Mouse (Mus musculus) ES-E14 (cell line): ENCODE measurements around the gene BC016579. TPM values are rescaled to one million over a fixed set of nuclear protein-coding genes. Genes with fewer than 3 reads are reported as not detected.

ENCODE experiments used
- DNase-seq: peaks from one replicate; pipeline ENCODE4 v3.0.0-alpha.2; 2013; ENCODE audit warnings: low read depth, low spot score
- H3K27ac ChIP-seq: 2 replicates; pipeline ENCODE4 v1.5.1; 2012; ENCODE audit warnings: low read depth, mild to moderate bottlenecking, low read length, moderate library complexity, mixed read lengths; ENCODE audit not compliant: poor library complexity, insufficient read depth, severe bottlenecking
- H3K36me3 ChIP-seq: 2 replicates; pipeline ENCODE4 v1.6.1; 2012; ENCODE audit warnings: mild to moderate bottlenecking, low read length, moderate library complexity, mixed read lengths; ENCODE audit not compliant: control insufficient read depth, poor library complexity, insufficient read depth, severe bottlenecking
- H3K4me1 ChIP-seq, 2 experiments: fragments of 150-350 bp in 1 of 2; sonication (generic) in 1 of 2; 2 replicates each; pipeline ENCODE4 v1.6.1; 2012; ENCODE audit warnings: low read length in 2 of 2, mild to moderate bottlenecking in 1 of 2, mixed read lengths in 1 of 2; ENCODE audit not compliant: control insufficient read depth in 2 of 2, insufficient read depth in 2 of 2, poor library complexity in 1 of 2
- H3K4me3 ChIP-seq, 2 experiments: fragments of 150-350 bp in 1 of 2; sonication (generic) in 1 of 2; 2 replicates each; pipeline ENCODE4 v1.5.1; 2012; ENCODE audit warnings: low read length in 2 of 2, low read depth in 1 of 2, mild to moderate bottlenecking in 1 of 2, mixed read lengths in 1 of 2; ENCODE audit not compliant: insufficient read depth in 1 of 2, poor library complexity in 1 of 2, severe bottlenecking in 1 of 2
- H3K9ac ChIP-seq: 2 replicates; pipeline ENCODE4 v1.6.1; 2012; ENCODE audit warnings: low read depth, mild to moderate bottlenecking, low read length, mixed read lengths; ENCODE audit not compliant: poor library complexity, insufficient read depth, severe bottlenecking
- H3K9me3 ChIP-seq: fragments of 150-350 bp; sonication (generic); 2 replicates; pipeline ENCODE4 v1.6.1; 2012; ENCODE audit warnings: low read depth, mild to moderate bottlenecking, low read length; ENCODE audit not compliant: control insufficient read depth, insufficient read depth
- CHD2 ChIP-seq: IDR thresholded peaks from 2 replicates; pipeline ENCODE4 v1.6.1; 2014; ENCODE audit warnings: mild to moderate bottlenecking, low read depth, low read length, inconsistent platforms
- HCFC1 ChIP-seq: IDR thresholded peaks from 2 replicates; pipeline ENCODE4 v1.6.1; 2012; ENCODE audit warnings: low read length, inconsistent platforms, borderline replicate concordance; ENCODE audit not compliant: insufficient read depth
- MAFK ChIP-seq: IDR thresholded peaks from 2 replicates; pipeline ENCODE4 v1.6.1; 2014; ENCODE audit warnings: mild to moderate bottlenecking, low read depth, low read length, inconsistent platforms; ENCODE audit not compliant: insufficient read depth
- ZC3H11A ChIP-seq: IDR thresholded peaks from 2 replicates; pipeline ENCODE4 v1.6.1; 2012; ENCODE audit warnings: low read depth, mild to moderate bottlenecking, inconsistent platforms, low read length, borderline replicate concordance
- ZNF384 ChIP-seq: IDR thresholded peaks from 2 replicates; pipeline ENCODE4 v1.6.1; 2012; ENCODE audit warnings: low read depth, low read length, inconsistent platforms
- in situ Hi-C, 2 experiments: fragments of 600-800 bp; cut with MboI; formaldehyde crosslinking; loops; one replicate each; pipeline ENCODE4 v1.15.1; 2025; ENCODE audit warnings: low sequenced_read_pairs in 2 of 2, inconsistent platforms in 1 of 2; ENCODE audit not compliant: unreplicated experiment in 2 of 2
- total RNA-seq: library from RNA; depleted of rRNA; stranded (reverse); fragments of 300-350 nt; gene quantifications from 2 replicates; pipeline ENCODE4 v1.2.3, GENCODE M21; 2012

BC016579 gene
- total RNA-seq, 1 experiment: 0.27 TPM

DNA sequence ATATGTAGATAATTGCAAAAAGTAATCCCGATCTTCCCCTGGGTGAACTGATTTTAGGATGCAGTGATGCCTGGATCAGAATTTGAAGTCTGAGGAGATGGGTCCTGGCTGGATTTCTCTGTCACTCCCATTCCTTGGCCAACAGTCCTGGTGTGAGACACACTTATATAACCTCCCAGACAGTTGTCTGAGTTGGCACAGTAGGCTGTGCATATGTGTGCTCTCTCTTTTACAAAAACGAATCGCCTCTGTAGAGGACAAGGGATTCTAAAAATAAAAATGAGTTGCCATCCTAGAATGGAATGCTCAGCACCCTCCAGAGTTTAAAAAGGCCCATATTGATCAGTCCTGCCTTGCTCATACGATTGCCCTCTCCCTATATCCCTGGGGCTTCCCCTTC is 5.7 kb upstream of the BC016579 start:
- H3K36me3 ChIP-seq: no peaks in the 10 kb centered on the region
- no peaks in the 10 kb centered on the region for H3K9me3 ChIP-seq
- DNase-seq: no peak
- no peak overlapping the region for H3K4me3 ChIP-seq
- no peaks in the 10 kb centered on the region for H3K4me1 ChIP-seq
- TF ChIP-seq MAFK (no peak), ZC3H11A (no peak)
- no peak overlapping the region for H3K27ac ChIP-seq
- in situ Hi-C loops: no loop called here
- H3K9ac ChIP-seq: no peak overlapping the region

- Histone ChIP-seq H3K27ac (no peak overlapping the region), H3K4me3 (no peak overlapping the region), H3K36me3 (no peaks in the 10 kb centered on the region), H3K9ac (no peak overlapping the region), H3K4me1 (0 out of 4 replicates have a peak, but pooled peaks cover 0 to 2% of the 10 kb centered on the region in 2 experiments), H3K9me3 (no peaks in the 10 kb centered on the region)
- DNase-seq: no peak
- in situ Hi-C loops: no loop called here
- TF ChIP-seq ZNF384 (no peak), HCFC1 (no peak), CHD2 (no peak), ZC3H11A (no peak), MAFK (no peak)
Measured at GRCm38 (mm10) chr16:45658248-45658647, 4.4 kb upstream of the BC016579 start.

DNA sequence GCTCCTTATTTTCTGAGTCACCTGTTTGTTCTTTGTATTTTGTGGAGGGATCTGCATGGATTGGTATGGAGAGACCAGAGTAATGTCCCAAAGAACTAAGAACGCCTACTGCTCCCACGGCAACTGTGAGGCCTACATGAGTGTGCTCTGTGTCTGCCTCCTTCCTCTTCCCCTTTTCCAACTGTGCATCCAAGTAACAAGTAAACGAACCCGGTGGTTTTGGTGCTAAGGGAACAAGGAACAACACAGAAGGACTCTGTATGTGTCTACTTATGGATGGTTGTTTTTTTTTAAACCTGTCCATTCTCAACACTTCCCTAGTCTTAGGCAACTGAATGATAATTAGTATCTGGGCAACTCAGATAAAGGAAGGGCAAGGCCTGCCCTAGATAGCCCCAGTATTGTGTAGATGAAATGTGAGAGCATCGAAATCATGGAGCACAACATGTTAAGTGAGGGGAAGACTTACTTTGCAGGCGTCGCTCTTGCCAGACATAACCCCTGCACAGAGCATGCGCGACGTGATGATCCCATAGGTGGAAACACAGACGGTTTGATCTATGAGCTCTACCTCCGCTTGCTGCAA is 3.8 kb upstream of the BC016579 start:
- no peaks in the 10 kb centered on the region for H3K36me3 ChIP-seq
- no peak for TF ChIP-seq MAFK
- TF ChIP-seq CHD2: no peak
- TF ChIP-seq ZNF384: no peak
- H3K4me3 ChIP-seq: no peak overlapping the region
- in situ Hi-C loops: no loop called here
- H3K27ac ChIP-seq: no peak overlapping the region
- H3K9me3 ChIP-seq: no peaks in the 10 kb centered on the region
- H3K9ac ChIP-seq: no peak overlapping the region
- 0 out of 4 replicates have a peak, but pooled peaks cover 0 to 2% of the 10 kb centered on the region in 2 experiments for H3K4me1 ChIP-seq
- no peak for DNase-seq

- Histone ChIP-seq H3K4me3 (no peak overlapping the region), H3K27ac (no peak overlapping the region), H3K9me3 (no peaks in the 10 kb centered on the region), H3K9ac (no peak overlapping the region), H3K36me3 (no peaks in the 10 kb centered on the region), H3K4me1 (0 out of 4 replicates have a peak, but pooled peaks cover 0 to 2% of the 10 kb centered on the region in 2 experiments)
- no peak for DNase-seq
- in situ Hi-C loops: no loop called here
- TF ChIP-seq HCFC1 (no peak), ZC3H11A (no peak), CHD2 (no peak), MAFK (no peak), ZNF384 (no peak)
Measured at GRCm38 (mm10) chr16:45654465-45654864, 597 bp upstream of the BC016579 start.
